Mouse (Mus musculus): ENCODE data around the gene Snx5.

The Snx5 gene

DNA sequence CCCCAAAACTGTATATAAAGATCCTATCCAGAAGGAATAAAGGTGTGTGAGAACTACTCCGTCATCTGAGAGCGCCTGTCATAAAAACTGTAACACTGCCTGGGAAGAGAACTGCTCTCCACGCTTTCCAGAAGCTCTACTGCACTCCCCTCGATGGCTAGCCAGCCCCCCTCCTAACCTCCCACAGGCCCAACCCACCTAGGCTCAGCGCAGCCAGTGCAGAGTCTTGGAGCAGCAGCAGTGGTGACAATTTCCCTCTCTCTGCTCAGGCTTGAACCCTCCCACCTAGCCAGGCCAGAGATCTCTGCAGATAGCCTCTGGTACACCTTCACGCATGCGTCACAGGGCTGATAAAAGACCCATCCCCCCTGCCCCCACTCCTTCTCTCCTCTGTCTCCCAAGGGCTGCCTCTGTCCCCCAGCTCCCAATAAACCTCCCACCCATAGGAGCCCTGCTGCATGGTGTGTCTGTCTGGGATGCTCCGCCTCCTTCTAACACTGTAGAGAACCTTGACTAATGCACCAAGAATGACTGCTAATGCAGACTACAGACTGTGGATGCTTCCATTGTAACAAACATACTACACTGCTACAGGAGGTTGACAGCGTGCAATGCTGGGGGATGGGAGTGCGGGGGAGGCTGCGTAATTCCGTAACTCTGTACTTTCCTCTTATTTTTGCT lies 43.7 kb downstream of the Snx5 start:
- no peak for DNase-seq

DNA sequence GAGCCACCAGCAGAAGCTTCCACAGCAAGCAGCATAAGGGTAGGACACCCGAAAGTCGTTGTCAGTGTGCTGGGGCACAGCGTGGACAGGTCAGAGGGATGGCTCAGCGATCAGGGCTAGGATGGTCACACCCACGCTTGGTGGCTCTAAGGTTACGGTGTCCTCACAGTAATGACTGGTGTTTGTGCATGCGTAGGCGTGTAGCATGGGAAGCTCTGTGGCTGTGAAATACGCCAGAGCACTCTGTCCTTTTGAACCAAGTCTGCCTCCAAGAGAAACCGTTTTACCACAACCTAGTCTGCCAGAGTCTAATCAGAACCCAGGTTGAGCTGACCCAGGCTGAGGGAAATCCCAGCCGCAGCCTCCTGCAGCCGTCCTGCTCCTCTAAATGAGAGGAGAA lies 46.4 kb downstream of the Snx5 start:
- no peak for DNase-seq

DNA sequence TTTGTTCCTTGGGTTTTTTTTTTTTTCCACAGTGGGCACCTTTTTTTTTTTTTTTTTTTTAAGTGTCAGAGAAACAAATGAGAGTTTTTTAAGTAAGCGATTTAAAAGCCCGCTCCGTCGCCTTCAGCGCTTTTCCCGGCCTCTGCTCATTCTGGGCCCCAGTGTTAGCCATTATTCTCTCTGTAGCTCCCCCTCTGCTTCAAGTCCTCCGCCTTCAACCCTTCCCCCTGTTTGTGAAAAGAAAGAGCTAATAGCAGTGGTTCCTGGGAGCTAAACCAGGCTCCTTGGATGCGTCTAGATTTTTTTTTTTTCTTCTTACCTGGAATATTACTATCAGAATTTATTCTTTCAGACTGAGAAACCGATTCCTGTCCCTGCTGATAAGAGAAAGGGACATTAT lies 55.1 kb downstream of the Snx5 start:
- DNase-seq: no peak

DNA sequence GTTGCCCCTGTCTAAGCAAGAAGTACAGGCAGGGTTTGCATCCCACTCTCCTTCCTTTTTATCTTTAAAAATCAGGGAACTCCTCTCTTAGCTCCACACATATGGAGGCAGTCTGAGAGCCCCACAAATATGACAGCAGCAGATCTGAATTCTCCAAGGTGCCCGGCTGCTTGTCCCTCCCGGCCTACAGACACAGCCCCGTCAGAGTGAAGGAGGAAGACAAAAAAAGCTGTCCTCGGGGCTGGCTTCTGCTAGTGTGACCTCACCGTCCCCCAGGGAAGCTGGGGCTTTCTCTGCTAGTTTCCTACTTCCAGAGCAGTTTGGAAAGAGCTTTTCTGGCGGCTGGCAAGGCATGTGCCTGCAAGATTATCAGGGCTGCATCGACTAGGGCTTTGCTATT lies 55.5 kb downstream of the Snx5 start:
- DNase-seq: no peak

DNA sequence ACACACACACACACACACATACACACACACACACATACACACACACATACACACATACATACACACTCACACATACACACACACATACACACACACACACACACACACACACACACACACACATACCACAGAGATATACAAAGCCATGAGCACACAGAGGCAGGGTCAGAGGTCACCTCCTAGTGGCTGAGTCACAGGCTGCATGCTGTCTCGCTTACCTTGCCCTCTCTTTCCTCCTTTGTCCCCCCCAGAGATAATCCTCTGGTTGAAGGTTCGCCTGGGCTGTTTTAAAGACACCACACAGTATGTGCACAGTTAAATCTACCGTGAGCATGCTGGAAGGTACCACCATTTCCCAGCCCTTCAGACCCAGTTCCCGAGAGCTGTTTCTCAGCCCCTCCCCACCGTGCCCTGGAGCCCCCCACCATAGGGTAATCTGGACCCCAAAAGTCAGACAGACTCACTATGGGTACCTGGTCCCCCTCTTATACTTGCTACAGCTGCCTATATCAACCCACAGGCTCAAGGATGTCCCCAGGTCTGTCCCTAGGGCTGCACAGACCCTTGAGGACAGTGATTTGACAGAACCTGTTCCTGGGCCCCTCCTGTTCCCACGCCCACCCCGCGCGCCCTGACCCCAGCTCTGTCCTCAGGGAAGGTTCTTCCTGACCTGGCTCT lies 56.1 kb downstream of the Snx5 start:
- no peak for DNase-seq

DNA sequence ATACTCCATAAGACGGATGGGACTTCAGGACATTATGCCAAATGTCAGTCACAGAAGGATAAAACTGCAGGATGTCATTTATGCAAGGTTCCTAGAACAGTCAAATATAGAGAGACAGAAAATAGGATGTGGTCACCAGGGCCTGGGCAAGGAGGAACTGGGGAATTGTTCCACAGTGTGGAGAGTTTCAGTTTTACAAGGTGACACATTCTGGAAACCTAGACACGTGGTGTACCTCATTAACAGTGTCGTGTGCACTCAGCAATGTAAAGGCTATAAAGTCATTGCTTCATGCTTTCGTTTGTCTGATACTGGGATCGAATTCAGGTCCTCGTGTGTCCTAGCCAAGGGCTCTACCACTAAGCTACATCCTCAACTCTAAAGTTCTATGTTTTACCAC lies 56.9 kb downstream of the Snx5 start:
- no peak for DNase-seq

DNA sequence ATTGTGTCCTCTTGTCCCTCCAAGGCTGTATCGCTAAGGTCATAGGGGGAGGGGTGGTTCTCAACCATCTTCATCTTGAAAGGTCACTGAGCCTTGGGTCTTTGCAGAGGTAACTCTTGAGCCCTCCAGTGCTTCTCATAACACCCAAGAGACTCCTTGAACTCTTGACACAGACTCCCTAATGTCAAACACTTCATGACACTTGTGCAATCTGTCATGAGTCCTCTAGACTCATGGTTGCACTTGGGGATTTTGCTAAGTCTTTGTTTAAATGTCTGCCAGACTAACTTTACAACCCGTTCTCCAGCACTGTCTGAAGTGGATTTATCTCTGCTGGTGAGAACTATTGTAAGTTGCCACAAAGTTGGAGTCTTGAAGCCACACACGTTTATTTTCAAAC lies 61.3 kb downstream of the Snx5 start:
- no peak for DNase-seq

DNA sequence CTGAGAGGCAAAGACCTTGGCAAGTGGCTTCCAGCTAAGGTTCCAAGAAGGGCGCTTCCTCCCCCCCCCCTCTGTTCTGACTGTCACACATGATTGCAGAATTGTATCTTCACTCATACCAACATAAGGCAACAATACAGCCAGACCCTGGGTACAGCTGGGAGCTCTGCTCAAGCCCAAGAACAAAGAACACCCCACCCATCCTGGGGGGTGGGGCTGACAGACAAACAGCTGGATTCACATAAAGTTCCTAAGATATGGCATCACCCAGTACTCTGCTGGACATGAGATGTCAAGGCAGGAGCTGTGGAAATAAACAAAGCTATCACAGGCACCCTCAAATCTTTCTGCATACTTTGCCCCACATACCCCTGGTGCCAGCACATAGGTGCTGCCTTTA lies 63.3 kb downstream of the Snx5 start:
- DNase-seq: no peak

DNA sequence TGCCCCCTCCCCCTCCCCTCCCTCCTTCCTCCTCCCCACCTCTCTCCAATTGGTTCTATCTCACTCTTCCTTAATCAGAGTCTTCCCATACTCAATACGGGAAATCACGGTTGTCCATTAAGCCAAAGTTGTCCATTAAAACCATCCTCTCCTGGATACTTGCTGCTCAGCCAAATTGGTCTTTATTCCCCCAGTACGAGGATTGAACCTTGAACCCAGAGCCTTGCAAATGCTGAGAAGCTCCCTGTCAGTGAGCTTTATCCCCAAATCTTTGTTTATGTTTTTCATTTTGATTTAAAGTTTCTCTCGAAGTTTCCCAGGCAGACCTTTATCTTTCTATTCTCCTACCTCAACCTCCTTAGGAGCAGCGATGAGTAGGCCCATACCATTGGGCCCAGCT lies 67.7 kb downstream of the Snx5 start:
- DNase-seq: no peak

DNA sequence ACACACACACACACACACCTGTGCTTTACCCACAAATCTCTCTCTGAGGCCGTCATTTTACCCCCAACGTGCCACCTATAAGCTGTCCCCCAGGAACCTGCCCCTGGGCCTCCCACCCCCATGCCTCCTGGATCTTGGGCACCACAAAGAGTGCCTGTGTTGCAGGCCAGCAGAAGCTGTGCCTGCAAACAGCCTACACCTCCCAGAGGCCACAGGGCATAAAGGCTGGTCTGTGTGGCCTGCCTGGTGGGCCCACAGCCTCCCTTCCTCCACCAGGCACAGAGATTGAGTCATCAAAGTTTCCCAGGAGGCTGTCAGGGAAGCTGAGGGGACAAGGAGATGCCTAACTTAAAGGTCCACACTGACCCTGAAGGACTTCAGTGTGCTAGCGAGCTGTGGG lies 68.1 kb downstream of the Snx5 start:
- DNase-seq: no peak

DNA sequence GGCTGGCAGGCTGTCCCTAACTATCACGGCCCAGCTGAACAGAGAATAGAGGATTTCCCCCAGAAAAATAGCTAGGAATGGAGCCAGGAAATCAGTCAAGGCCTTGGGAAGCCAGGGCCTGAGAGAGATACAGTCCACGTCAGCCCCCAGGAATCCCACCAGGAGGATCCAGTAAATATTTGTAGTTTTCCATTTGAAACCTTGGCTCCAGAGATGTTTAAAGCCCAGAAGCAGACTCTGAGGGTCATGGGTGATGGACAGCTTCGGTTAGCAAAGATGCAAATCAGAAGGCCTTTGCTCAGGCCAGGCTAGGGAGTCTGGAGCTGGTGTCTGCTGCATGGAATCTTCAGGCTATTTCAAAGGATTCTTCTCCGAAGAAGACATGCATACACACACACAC lies 68.6 kb downstream of the Snx5 start:
- DNase-seq: no peak
